ENCODE assay signal across 12 mouse cellular contexts in genomic region chr2:102196709-102197108, GRCm38 (mm10). TPM values are rescaled to one million over a fixed set of nuclear protein-coding genes. Genes with fewer than 3 reads are reported as not detected.
DNase-seq lines count a peak whose midpoint lies in the region; ATAC-seq lines count a peak whose summit lies in the region.
"Had no signal": no experiment of that assay in that cellular context is flagged by ENCODE, and none has a peak within 500 bp of the region (broad histone marks: within the 10 kb centered on the region; RNA-seq: fewer than 3 reads in every experiment).

No protein-coding gene starts in this region.

- 52% methylated on average over 8 of the region's 8 CpGs for WGBS in kidney, embryonic 15.5 days
- 63% methylated on average over 8 of the region's 8 CpGs for WGBS in midbrain, embryonic 11.5 days

- no peak for DNase-seq in kidney, adult 18-20 months
- DNase-seq in 3T3-L1 (ENCODE audit: low read depth, low spot score) = peak; percentile 28
- DNase-seq in NIH3T3 (ENCODE audit: low read depth) = peak; percentile 33
- DNase-seq in heart, adult 9 months (ENCODE audit: low spot score in 2 of 2) = peak; percentile 38 to 55
- DNase-seq in urinary bladder, adult 2 months (ENCODE audit: low spot score) = no peak
- DNase-seq in midbrain, embryonic 11.5 days (ENCODE audit: low spot score, missing footprints) = no peak
- DNase-seq: cerebellum, adult 11-12 months; retina, postnatal 1 day had no signal

- no peaks in the 10 kb centered on the region for H3K9me3 ChIP-seq in kidney, embryonic 15.5 days (replicated peaks)
- no peaks in the 10 kb centered on the region for H3K9me3 ChIP-seq in midbrain, embryonic 11.5 days (ENCODE audit: control insufficient read depth, low read length)
- H3K9me3 ChIP-seq: limb, embryonic 13.5 days had no signal

- no peaks in the 10 kb centered on the region for H3K36me3 ChIP-seq in kidney, embryonic 15.5 days
- H3K36me3 ChIP-seq in midbrain, embryonic 11.5 days (ENCODE audit: control insufficient read depth, insufficient read depth, low read length) = no peaks in the 10 kb centered on the region
- H3K36me3 ChIP-seq: limb, embryonic 13.5 days had no signal

- ATAC-seq in kidney, embryonic 15.5 days (replicated peaks; ENCODE audit: low FRiP score) = no peak
- no peak for ATAC-seq in midbrain, embryonic 11.5 days (ENCODE audit: low FRiP score)

- no peaks in the 10 kb centered on the region for H3K27me3 ChIP-seq in kidney, embryonic 15.5 days
- no peaks in the 10 kb centered on the region for H3K27me3 ChIP-seq in midbrain, embryonic 11.5 days (ENCODE audit: control insufficient read depth, insufficient read depth, low read length)
- H3K27me3 ChIP-seq: limb, embryonic 13.5 days had no signal

- H3K9ac ChIP-seq in kidney, embryonic 15.5 days = no peak overlapping the region
- no peak overlapping the region for H3K9ac ChIP-seq in midbrain, embryonic 11.5 days (ENCODE audit: low read length)
- H3K9ac ChIP-seq: hindbrain, embryonic 14.5 days; limb, embryonic 13.5 days had no signal

- H3K4me2 ChIP-seq in kidney, embryonic 15.5 days = no peak overlapping the region
- no peak overlapping the region for H3K4me2 ChIP-seq in midbrain, embryonic 11.5 days
- H3K4me2 ChIP-seq: hindbrain, embryonic 14.5 days; limb, embryonic 13.5 days had no signal

- no peak overlapping the region for H3K4me3 ChIP-seq in kidney, embryonic 15.5 days (replicated peaks)
- H3K4me3 ChIP-seq in midbrain, embryonic 11.5 days (ENCODE audit: low read depth, low read length) = no peak overlapping the region
- H3K4me3 ChIP-seq: layer of hippocampus, adult 2 months; limb, embryonic 13.5 days had no signal

- H3K27ac ChIP-seq in kidney, embryonic 15.5 days = peak overlapping the region; percentile 60
- H3K27ac ChIP-seq in midbrain, embryonic 11.5 days (ENCODE audit: low read depth, low read length) = no peak overlapping the region
- H3K27ac ChIP-seq: hindbrain, embryonic 14.5 days; layer of hippocampus, adult 2 months; limb, embryonic 13.5 days had no signal

- H3K4me1 ChIP-seq in kidney, embryonic 15.5 days = peaks cover 14% of the 10 kb centered on the region
- no peaks in the 10 kb centered on the region for H3K4me1 ChIP-seq in midbrain, embryonic 11.5 days (ENCODE audit: control insufficient read depth, insufficient read depth, low read length)

RNA-seq across cellular contexts. Expression of gene Ldlrad3, which starts 10.5 kb away (rescaled TPM):
- 38.0 and 40.4 TPM in 2 replicates for polyA plus RNA-seq in kidney, embryonic 15.5 days (2015; fragmentation: Nextera tagmentation; extraction: Ambion mirVana)
- polyA plus RNA-seq in urinary bladder, adult 2 months (2012; rRNA removed) = 7.4 and 8.9 TPM in 2 replicates
- 53.1 and 57.7 TPM in 2 replicates for polyA plus RNA-seq in midbrain, embryonic 11.5 days (2014; fragmentation: Nextera tagmentation; extraction: Ambion mirVana)

Comparison
In these comparisons a context has a peak if more than half of its experiments do, and no peak if none do; other contexts are left out.
1. DNase-seq: peak in 3T3-L1 (single experiment), NIH3T3 (single experiment) and heart, adult 9 months (2 of 2); none in kidney, adult 18-20 months (single experiment), urinary bladder, adult 2 months (single experiment) and midbrain, embryonic 11.5 days (single experiment).